Mouse (Mus musculus) embryonic fibroblast, embryonic 13.5 days (primary cell): ENCODE data around the gene Podxl2.
A peak's percentile ranks its signal among the peaks of the same experiment; 100 is the strongest.

Experiments
- CTCF ChIP-seq: IDR thresholded peaks from 2 replicates; pipeline ENCODE4 v1.5.1; 2011; ENCODE audit warnings: mild to moderate bottlenecking, control low read depth, low read length, moderate library complexity, borderline replicate concordance; ENCODE audit not compliant: insufficient read depth
- POLR2A ChIP-seq: IDR thresholded peaks from 2 replicates; pipeline ENCODE4 v1.6.1; 2011; ENCODE audit warnings: low read depth, mild to moderate bottlenecking, control low read depth, low read length, moderate library complexity

DNA sequence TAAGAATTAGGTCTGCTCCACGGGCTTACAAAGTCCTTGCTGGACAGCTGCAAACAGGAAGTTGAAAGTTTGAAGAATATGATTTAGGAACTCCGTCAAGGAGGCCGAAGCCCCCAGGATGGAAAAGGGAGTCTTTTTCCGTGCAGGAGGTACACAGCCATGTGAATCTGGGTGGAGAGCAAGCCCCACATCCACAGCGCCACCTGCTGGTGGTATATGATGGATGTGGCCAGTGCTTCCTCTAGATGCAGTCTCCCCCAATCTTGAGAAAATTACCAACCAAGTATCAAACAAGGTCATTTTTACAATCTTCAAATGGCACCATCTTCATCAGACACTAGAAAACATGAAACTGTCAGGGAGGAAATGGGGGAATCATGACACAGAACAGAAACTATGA, 18.7 kb upstream of the Podxl2 start:
- TF ChIP-seq CTCF (peak; percentile 91; the same call in 1 of the 2 replicates), POLR2A (no peak)
